Mouse (Mus musculus): ENCODE data around the gene Olfr417.
"Not testable (repeated sequence)": the region's sequence is repeated elsewhere in the genome, so short reads cannot be mapped to it uniquely, and the experiment has no call there.

DNA sequence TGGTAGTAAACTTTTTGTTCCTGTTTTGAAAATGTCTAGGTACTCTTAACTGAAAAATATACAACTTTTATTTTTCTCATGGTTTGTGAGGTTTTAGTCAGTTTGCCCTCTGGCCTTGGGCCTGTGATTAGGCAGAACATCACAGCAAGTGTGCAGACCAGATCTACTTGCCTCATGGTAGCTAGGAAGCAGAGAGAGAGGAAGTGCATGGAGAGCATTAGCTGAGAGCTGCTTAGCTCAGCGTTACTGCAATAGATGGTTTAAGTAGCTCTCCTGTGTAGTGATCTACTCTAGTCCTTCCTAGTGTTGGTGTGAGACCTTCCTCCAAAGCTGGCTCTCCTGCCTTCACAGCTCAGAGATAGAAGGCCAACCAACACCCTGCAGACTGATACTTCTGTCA is 11.3 kb upstream of the Olfr417 start:
- TF ChIP-seq POLR2A (IDR thresholded peaks at IDR 0.05; ENCODE audit: insufficient read depth, low read length); CTCF (IDR thresholded peaks at IDR 0.05; ENCODE audit: low read depth, low read length); EP300 (IDR thresholded peaks at IDR 0.05; ENCODE audit: insufficient read depth, low read depth, low read length): not testable (repeated sequence)

All from ES-Bruce4 (cell line).